Mouse (Mus musculus): ENCODE results near the gene Pdcd11.

- TF ChIP-seq GATA1 (IDR thresholded peaks at IDR 0.05; ENCODE audit: borderline replicate concordance, low read length), result no peak
- no peak for TF ChIP-seq FLI1 (IDR thresholded peaks at IDR 0.05; ENCODE audit: low read length)
Measured at GRCm38 (mm10) chr19:47101080-47101479, 10.5 kb downstream of the Pdcd11 start.
